Mouse (Mus musculus) MEL (cell line): ENCODE results near the gene Slc35d2. TPM values are rescaled to one million over a fixed set of nuclear protein-coding genes. Genes with fewer than 3 reads are reported as not detected.
A peak's percentile ranks its signal among the peaks of the same experiment; 100 is the strongest.

Experiments used
- DNase-seq: peaks from one replicate; pipeline ENCODE4 v3.0.0; 2011; ENCODE audit warnings: low read depth, low spot score
- H3K27ac ChIP-seq: 2 replicates; pipeline ENCODE4 v1.5.1; 2012; ENCODE audit warnings: low read depth, mild to moderate bottlenecking, control low read depth, low read length, moderate library complexity; ENCODE audit not compliant: control insufficient read depth
- H3K27me3 ChIP-seq, 2 experiments: fragments of 150-350 bp in 1 of 2; sonication (generic) in 1 of 2; 2 replicates each; pipeline ENCODE4 v1.6.1; 2012; ENCODE audit warnings: low read length in 2 of 2, mild to moderate bottlenecking in 2 of 2, improper control_type of control experiment in 1 of 2, moderate library complexity in 1 of 2; ENCODE audit not compliant: insufficient read depth in 2 of 2, control insufficient read depth in 1 of 2
- H3K36me3 ChIP-seq, 2 experiments: 2 replicates each; pipeline ENCODE4 v1.6.1; 2012 to 2014; ENCODE audit warnings: low read length in 2 of 2, improper control_type of control experiment in 1 of 2, inconsistent platforms in 1 of 2, mild to moderate bottlenecking in 1 of 2; ENCODE audit not compliant: insufficient read depth in 2 of 2, control insufficient read depth in 1 of 2
- H3K4me1 ChIP-seq, 2 experiments: fragments of 150-350 bp in 1 of 2; sonication (generic) in 1 of 2; 2 replicates each; pipeline ENCODE4 v1.6.1; 2012; ENCODE audit warnings: low read length in 2 of 2, improper control_type of control experiment in 1 of 2, mild to moderate bottlenecking in 1 of 2; ENCODE audit not compliant: insufficient read depth in 2 of 2, control insufficient read depth in 1 of 2
- H3K4me3 ChIP-seq, 2 experiments: fragments of 150-350 bp in 1 of 2; sonication (generic) in 1 of 2; 2 replicates each; pipeline ENCODE4 v1.5.1; 2012; ENCODE audit warnings: low read depth in 2 of 2, low read length in 2 of 2, mild to moderate bottlenecking in 2 of 2, moderate library complexity in 2 of 2, control low read depth in 1 of 2, improper control_type of control experiment in 1 of 2; ENCODE audit not compliant: control insufficient read depth in 1 of 2, insufficient read depth in 1 of 2
- H3K79me2 ChIP-seq: 2 replicates; pipeline ENCODE4 v1.6.1; 2012; ENCODE audit warnings: mild to moderate bottlenecking, low read length, moderate library complexity; ENCODE audit not compliant: control insufficient read depth, poor library complexity, insufficient read depth
- H3K9ac ChIP-seq: 2 replicates; pipeline ENCODE4 v1.6.1; 2012; ENCODE audit warnings: low read depth, mild to moderate bottlenecking, control low read depth, low read length, moderate library complexity; ENCODE audit not compliant: control insufficient read depth, poor library complexity, severe bottlenecking
- H3K9me3 ChIP-seq: fragments of 150-350 bp; sonication (generic); replicated peaks from 2 replicates; pipeline ENCODE4 v1.6.1; 2012; ENCODE audit warnings: mild to moderate bottlenecking, low read length, improper control_type of control experiment, moderate library complexity; ENCODE audit not compliant: insufficient read depth
- BHLHE40 ChIP-seq: IDR thresholded peaks from 2 replicates; pipeline ENCODE4 v1.6.1; 2012; ENCODE audit warnings: low read depth, mild to moderate bottlenecking, inconsistent platforms, low read length, improper control_type of control experiment, borderline replicate concordance
- CHD2 ChIP-seq: IDR thresholded peaks from 2 replicates; pipeline ENCODE4 v1.6.1; 2011; ENCODE audit warnings: low read length, improper control_type of control experiment
- CTCF ChIP-seq, 3 experiments: IDR thresholded peaks in 2 of 3; conservative IDR thresholded peaks in 1 of 3; 2 replicates each; pipeline ENCODE4 v1.5.1; 2011 to 2012; ENCODE audit warnings: low read length in 3 of 3, low read depth in 2 of 3, mild to moderate bottlenecking in 2 of 3, improper control_type of control experiment in 1 of 3, inconsistent platforms in 1 of 3, mixed read lengths in 1 of 3, moderate library complexity in 1 of 3; ENCODE audit not compliant: control insufficient read depth in 1 of 3, insufficient read depth in 1 of 3, poor library complexity in 1 of 3, severe bottlenecking in 1 of 3
- EP300 ChIP-seq, 2 experiments: IDR thresholded peaks; 2 replicates each; pipeline ENCODE4 v1.6.1; 2011; ENCODE audit warnings: improper control_type of control experiment in 2 of 2, low read length in 2 of 2, low read depth in 1 of 2, mild to moderate bottlenecking in 1 of 2
- ETS1 ChIP-seq: IDR thresholded peaks from 2 replicates; pipeline ENCODE4 v1.6.1; 2012; ENCODE audit warnings: low read depth, mild to moderate bottlenecking, inconsistent platforms, low read length, improper control_type of control experiment, moderate library complexity
- GATA1 ChIP-seq: IDR thresholded peaks from 2 replicates; pipeline ENCODE4 v1.6.1; 2011; ENCODE audit warnings: low read depth, low read length, improper control_type of control experiment
- HCFC1 ChIP-seq: IDR thresholded peaks from 2 replicates; pipeline ENCODE4 v1.6.1; 2012; ENCODE audit warnings: low read depth, mild to moderate bottlenecking, inconsistent platforms, low read length, improper control_type of control experiment, moderate library complexity
- JUND ChIP-seq: IDR thresholded peaks from 2 replicates; pipeline ENCODE4 v1.6.1; 2011; ENCODE audit warnings: low read depth, mild to moderate bottlenecking, improper control_type of control experiment, low read length
- KAT2A ChIP-seq: conservative IDR thresholded peaks from 2 replicates; pipeline ENCODE4 v1.6.1; 2012; ENCODE audit warnings: low read depth, low read length, improper control_type of control experiment, inconsistent platforms
- MXI1 ChIP-seq: IDR thresholded peaks from 2 replicates; pipeline ENCODE4 v1.6.1; 2011; ENCODE audit warnings: mild to moderate bottlenecking, low read depth, low read length, improper control_type of control experiment
- MYB ChIP-seq: IDR thresholded peaks from 2 replicates; pipeline ENCODE4 v1.6.1; 2011; ENCODE audit warnings: mild to moderate bottlenecking, low read depth, low read length, improper control_type of control experiment
- NELFE ChIP-seq: IDR thresholded peaks from 2 replicates; pipeline ENCODE4 v1.6.1; 2011; ENCODE audit warnings: low read depth, low read length, improper control_type of control experiment
- POLR2A ChIP-seq, 2 experiments: IDR thresholded peaks; 2 replicates each; pipeline ENCODE4 v1.6.1; 2011 to 2012; ENCODE audit warnings: low read length in 2 of 2, mild to moderate bottlenecking in 2 of 2, control low read depth in 1 of 2, improper control_type of control experiment in 1 of 2, low read depth in 1 of 2, moderate library complexity in 1 of 2; ENCODE audit not compliant: control insufficient read depth in 1 of 2, insufficient read depth in 1 of 2, poor library complexity in 1 of 2
- POLR2AphosphoS2 ChIP-seq: IDR thresholded peaks from 2 replicates; pipeline ENCODE4 v1.6.1; 2011; ENCODE audit warnings: low read length, improper control_type of control experiment
- TCF12 ChIP-seq: IDR thresholded peaks from 2 replicates; pipeline ENCODE4 v1.6.1; 2014; ENCODE audit warnings: low read depth, mild to moderate bottlenecking, inconsistent platforms, low read length, improper control_type of control experiment, moderate library complexity
- UBTF ChIP-seq: IDR thresholded peaks from 2 replicates; pipeline ENCODE4 v1.6.1; 2012; ENCODE audit warnings: low read depth, mild to moderate bottlenecking, inconsistent platforms, low read length, improper control_type of control experiment, moderate library complexity, borderline replicate concordance; ENCODE audit not compliant: insufficient read depth
- USF1 ChIP-seq: IDR thresholded peaks from 2 replicates; pipeline ENCODE4 v1.6.1; 2014; ENCODE audit warnings: low read depth, mild to moderate bottlenecking, inconsistent platforms, low read length, improper control_type of control experiment, moderate library complexity
- ZKSCAN1 ChIP-seq: IDR thresholded peaks from 2 replicates; pipeline ENCODE4 v1.6.1; 2012; ENCODE audit warnings: low read depth, mild to moderate bottlenecking, inconsistent platforms, low read length, improper control_type of control experiment, moderate library complexity
- polyA plus RNA-seq, 2 experiments: library from polyadenylated mRNA; stranded (reverse) in 1 of 2; unstranded in 1 of 2; fragments of >175 nt in 1 of 2; fragments of >200 nt in 1 of 2; gene quantifications; 2 replicates each; pipeline versions ENCODE4 v1.2.1 to v1.2.4; 2012; ENCODE audit warnings: low replicate concordance in 2 of 2, low read depth in 1 of 2; ENCODE audit not compliant: insufficient read length in 2 of 2, insufficient read depth in 1 of 2, missing spikeins in 1 of 2
- total RNA-seq: library from RNA; depleted of rRNA; stranded (reverse); fragments of 300-350 nt; gene quantifications from 2 replicates; pipeline ENCODE4 v1.2.3, GENCODE M21; 2012

The Slc35d2 gene
- total and polyA plus RNA-seq, 3 experiments = 3.9 to 11.6 TPM; not detected in 1

DNA sequence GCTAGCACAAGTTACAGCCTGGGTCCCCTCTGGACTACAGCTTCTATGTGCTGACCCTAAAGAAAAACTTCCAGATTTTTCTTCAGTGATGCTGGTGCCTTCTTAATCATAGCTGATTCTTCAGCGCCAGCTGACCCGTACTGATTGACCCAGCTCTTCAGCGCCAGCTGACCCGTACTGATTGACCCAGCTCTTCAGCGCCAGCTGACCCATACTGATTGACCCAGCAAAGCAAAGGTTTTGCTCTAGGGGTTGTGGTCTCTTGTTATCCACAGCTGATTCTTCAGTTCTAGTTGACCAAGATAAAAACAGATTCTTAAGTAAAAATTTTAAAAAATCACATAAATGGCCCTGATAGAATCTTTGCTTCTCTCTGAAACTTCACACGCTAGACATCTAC lies 4.3 kb downstream of the Slc35d2 start:
- DNase-seq = no peak
- no peak for TF ChIP-seq ETS1
- no peak for TF ChIP-seq CTCF (IDR thresholded peaks at IDR 0.05 in 2 of 3, conservative IDR thresholded peaks at IDR 0.05 in 1 of 3; ENCODE audit: control insufficient read depth in 1 of 3, insufficient read depth in 1 of 3, low read depth in 2 of 3, low read length in 3 of 3, poor library complexity in 1 of 3, severe bottlenecking in 1 of 3)
- TF ChIP-seq CHD2 = no peak
- no peak for TF ChIP-seq ZKSCAN1
- TF ChIP-seq MYB = no peak
- TF ChIP-seq BHLHE40 = no peak
- no peak for TF ChIP-seq KAT2A
- TF ChIP-seq NELFE = no peak
- no peak for TF ChIP-seq TCF12
- no peak for TF ChIP-seq POLR2A (IDR thresholded peaks at IDR 0.05; ENCODE audit: control insufficient read depth in 1 of 2, insufficient read depth in 1 of 2, low read depth in 1 of 2, low read length in 2 of 2, poor library complexity in 1 of 2)
- TF ChIP-seq GATA1 = no peak
- TF ChIP-seq EP300 (IDR thresholded peaks at IDR 0.05; ENCODE audit: low read depth in 1 of 2, low read length in 2 of 2) = no peak
- no peak for TF ChIP-seq USF1
- TF ChIP-seq HCFC1 = no peak
- no peak for TF ChIP-seq MXI1
- no peak for TF ChIP-seq UBTF
- TF ChIP-seq JUND = no peak
- no peak overlapping the region for H3K4me3 ChIP-seq
- H3K27ac ChIP-seq = no peak overlapping the region
- no peaks in the 10 kb centered on the region for H3K9me3 ChIP-seq
- H3K27me3 ChIP-seq = no peaks in the 10 kb centered on the region
- peaks cover 0 to 5% of the 10 kb centered on the region in 2 experiments; a peak in 2 of 4 replicates for H3K36me3 ChIP-seq
- no peak overlapping the region for H3K9ac ChIP-seq
- H3K79me2 ChIP-seq = peaks cover 2% of the 10 kb centered on the region; the same call in 1 of the 2 replicates
- H3K4me1 ChIP-seq = peaks cover 5 to 8% of the 10 kb centered on the region in 2 experiments

DNA sequence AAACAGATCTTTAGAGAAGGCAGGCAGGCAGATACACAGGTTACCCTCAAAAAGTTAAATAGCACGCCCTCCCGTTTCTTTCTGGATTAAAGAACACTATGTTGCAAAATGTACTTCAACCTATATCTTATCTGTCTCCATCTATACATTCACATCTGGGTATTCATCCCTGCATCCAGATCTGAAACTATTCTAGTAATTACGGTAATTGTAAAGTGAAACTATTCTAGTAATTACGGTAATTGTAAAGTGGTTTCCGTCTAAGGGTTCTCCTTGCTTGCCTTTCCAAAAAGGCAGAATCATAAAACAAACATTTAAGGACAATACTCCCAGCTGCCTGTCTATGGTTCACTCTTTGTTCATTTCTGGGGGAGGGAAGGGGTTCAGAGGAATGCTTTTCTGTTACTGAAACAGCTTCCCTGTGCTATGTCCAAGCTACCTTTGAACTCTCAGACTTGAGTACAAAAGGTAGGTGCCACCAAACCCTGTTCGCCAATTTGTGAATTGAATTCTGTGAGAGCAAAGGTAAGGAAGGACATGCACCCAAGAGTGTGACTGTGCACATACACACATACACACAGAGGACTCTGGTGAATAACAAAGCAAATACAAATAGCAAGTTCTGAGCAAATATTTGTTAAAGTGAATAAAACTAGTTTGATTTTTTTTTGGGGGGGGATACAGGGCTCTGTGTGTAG lies 5.5 kb downstream of the Slc35d2 start:
- Histone ChIP-seq H3K36me3 (peaks cover 0 to 4% of the 10 kb centered on the region in 2 experiments; a peak in 2 of 4 replicates), H3K27ac (no peak overlapping the region), H3K27me3 (no peaks in the 10 kb centered on the region), H3K4me3 (no peak overlapping the region)
- no peak for TF ChIP-seq MYB
- TF ChIP-seq MXI1 = peak; percentile 100
- TF ChIP-seq POLR2AphosphoS2 = no peak
- TF ChIP-seq, all 39 proteins: peak for 1
- H3K9me3 ChIP-seq = no peaks in the 10 kb centered on the region
- H3K9ac ChIP-seq = no peak overlapping the region
- peaks cover 5 to 7% of the 10 kb centered on the region in 2 experiments for H3K4me1 ChIP-seq
- DNase-seq = no peak
- H3K79me2 ChIP-seq = no peaks in the 10 kb centered on the region
